Mouse (Mus musculus): Measurements from ENCODE around the gene BC016579. TPM values are rescaled to one million over a fixed set of nuclear protein-coding genes. Genes with fewer than 3 reads are reported as not detected.
A peak's percentile ranks its signal among the peaks of the same experiment; 100 is the strongest.

The BC016579 gene
- polyA plus RNA-seq, 1 experiment from 2014 or later: not detected

DNA sequence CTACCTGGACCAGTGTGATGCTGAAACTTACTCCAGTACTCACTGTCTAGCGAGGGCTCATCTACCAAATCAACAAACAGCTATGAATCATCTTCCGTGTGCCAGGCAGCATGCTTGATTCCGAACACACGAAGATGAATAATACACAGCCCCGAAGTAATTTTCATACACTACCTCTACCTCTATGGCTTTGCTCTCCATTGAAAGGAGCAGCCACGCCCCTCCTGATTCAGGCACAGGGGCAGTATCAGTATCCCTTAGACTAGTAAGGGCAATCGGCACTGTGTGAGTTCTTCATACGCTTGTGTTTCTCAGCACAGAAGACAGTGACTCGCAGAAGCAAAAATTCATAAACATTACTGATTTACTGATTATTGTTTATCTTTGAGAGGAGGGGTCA is 597 bp upstream of the BC016579 start:
- peak overlapping the region; percentile 35; the same call in 1 of the 2 replicates for H3K4me3 ChIP-seq (ENCODE audit: low read depth, low read length)
- H3K36me3 ChIP-seq (ENCODE audit: control insufficient read depth, insufficient read depth, low read length): no peaks in the 10 kb centered on the region
- 68% methylated on average over 9 of the region's 9 CpGs for WGBS
- no peaks in the 10 kb centered on the region for H3K4me1 ChIP-seq (ENCODE audit: control insufficient read depth, insufficient read depth, low read length)
- no peaks in the 10 kb centered on the region for H3K9me3 ChIP-seq (replicated peaks; ENCODE audit: control insufficient read depth, low read length, poor library complexity, severe bottlenecking)
- H3K27ac ChIP-seq (ENCODE audit: low read length): no peak overlapping the region
- no peaks in the 10 kb centered on the region; the same call in none of the 2 replicates for H3K27me3 ChIP-seq (ENCODE audit: control insufficient read depth, insufficient read depth, low read depth, low read length)
- ATAC-seq: no peak
- H3K4me2 ChIP-seq (ENCODE audit: low read length): peak overlapping the region; percentile 62; the same call in 1 of the 2 replicates
- H3K9ac ChIP-seq (ENCODE audit: low read depth, low read length): no peak overlapping the region

GRCm38 (mm10) chr16:45653009-45653933 is 597 bp downstream of the BC016579 start:
- Histone ChIP-seq H3K9me3 (replicated peaks; ENCODE audit: control insufficient read depth, low read length, poor library complexity, severe bottlenecking) (no peaks in the 10 kb centered on the region), H3K27me3 (ENCODE audit: control insufficient read depth, insufficient read depth, low read depth, low read length) (no peaks in the 10 kb centered on the region; the same call in none of the 2 replicates), H3K27ac (ENCODE audit: low read length) (no peak overlapping the region), H3K4me2 (ENCODE audit: low read length) (peak overlapping the region; percentile 62), H3K9ac (ENCODE audit: low read depth, low read length) (peak overlapping the region; percentile 54), H3K4me3 (ENCODE audit: low read depth, low read length) (peak overlapping the region; percentile 35), H3K36me3 (ENCODE audit: control insufficient read depth, insufficient read depth, low read length) (no peaks in the 10 kb centered on the region), H3K4me1 (ENCODE audit: control insufficient read depth, insufficient read depth, low read length) (no peaks in the 10 kb centered on the region)
- ATAC-seq: no peak
- WGBS: 16% methylated on average over 17 of the region's 17 CpGs

GRCm38 (mm10) chr16:45651497-45651896 is 2.4 kb downstream of the BC016579 start:
- Histone ChIP-seq H3K36me3 (ENCODE audit: control insufficient read depth, insufficient read depth, low read length) (no peaks in the 10 kb centered on the region), H3K4me3 (ENCODE audit: low read depth, low read length) (no peak overlapping the region), H3K9ac (ENCODE audit: low read depth, low read length) (no peak overlapping the region), H3K27ac (ENCODE audit: low read length) (no peak overlapping the region), H3K4me2 (ENCODE audit: low read length) (no peak overlapping the region), H3K27me3 (ENCODE audit: control insufficient read depth, insufficient read depth, low read depth, low read length) (no peaks in the 10 kb centered on the region; the same call in none of the 2 replicates), H3K4me1 (ENCODE audit: control insufficient read depth, insufficient read depth, low read length) (no peaks in the 10 kb centered on the region), H3K9me3 (replicated peaks; ENCODE audit: control insufficient read depth, low read length, poor library complexity, severe bottlenecking) (no peaks in the 10 kb centered on the region)
- 79% methylated on average over 2 of the region's 2 CpGs for WGBS
- ATAC-seq: no peak

- Histone ChIP-seq H3K4me1 (ENCODE audit: control insufficient read depth, insufficient read depth, low read length) (no peaks in the 10 kb centered on the region), H3K27ac (ENCODE audit: low read length) (no peak overlapping the region), H3K4me3 (ENCODE audit: low read depth, low read length) (no peak overlapping the region), H3K9me3 (replicated peaks; ENCODE audit: control insufficient read depth, low read length, poor library complexity, severe bottlenecking) (no peaks in the 10 kb centered on the region), H3K4me2 (ENCODE audit: low read length) (no peak overlapping the region), H3K36me3 (ENCODE audit: control insufficient read depth, insufficient read depth, low read length) (no peaks in the 10 kb centered on the region), H3K27me3 (ENCODE audit: control insufficient read depth, insufficient read depth, low read depth, low read length) (no peaks in the 10 kb centered on the region), H3K9ac (ENCODE audit: low read depth, low read length) (no peak overlapping the region)
- 80% methylated on average over 6 of the region's 6 CpGs for WGBS
- no peak for ATAC-seq
These were observed 9.5 kb downstream of the BC016579 start for GRCm38 (mm10) chr16:45644380-45644779.

GRCm38 (mm10) chr16:45643944-45644343 is 9.9 kb downstream of the BC016579 start:
- H3K27ac ChIP-seq (ENCODE audit: low read length): no peak overlapping the region
- no peak overlapping the region for H3K9ac ChIP-seq (ENCODE audit: low read depth, low read length)
- H3K36me3 ChIP-seq (ENCODE audit: control insufficient read depth, insufficient read depth, low read length): no peaks in the 10 kb centered on the region
- ATAC-seq: no peak
- no peak overlapping the region for H3K4me3 ChIP-seq (ENCODE audit: low read depth, low read length)
- H3K27me3 ChIP-seq (ENCODE audit: control insufficient read depth, insufficient read depth, low read depth, low read length): no peaks in the 10 kb centered on the region
- no peaks in the 10 kb centered on the region for H3K4me1 ChIP-seq (ENCODE audit: control insufficient read depth, insufficient read depth, low read length)
- no peaks in the 10 kb centered on the region for H3K9me3 ChIP-seq (replicated peaks; ENCODE audit: control insufficient read depth, low read length, poor library complexity, severe bottlenecking)
- 92% methylated on average over 3 of the region's 3 CpGs for WGBS
- H3K4me2 ChIP-seq (ENCODE audit: low read length): no peak overlapping the region

DNA sequence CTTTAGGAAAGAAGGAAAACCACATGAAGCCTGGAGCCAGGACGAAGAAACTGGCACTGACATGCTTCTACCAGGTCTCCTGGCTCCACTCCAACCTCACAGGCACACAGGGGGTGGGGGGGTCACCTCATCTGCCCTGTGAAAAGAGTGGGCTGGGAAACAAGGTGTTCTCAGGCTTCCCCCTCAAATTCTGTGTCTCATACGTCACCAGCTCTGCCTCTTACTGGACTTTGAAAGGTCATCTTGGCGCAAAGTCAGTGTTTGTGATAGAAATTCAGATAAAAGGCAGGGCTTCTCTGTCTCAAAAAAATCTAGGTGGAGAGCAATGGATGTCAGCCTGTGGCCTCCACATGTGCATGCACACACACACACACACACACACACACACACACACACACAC is 12.6 kb downstream of the BC016579 start:
- no peaks in the 10 kb centered on the region for H3K4me1 ChIP-seq (ENCODE audit: control insufficient read depth, insufficient read depth, low read length)
- no peaks in the 10 kb centered on the region for H3K36me3 ChIP-seq (ENCODE audit: control insufficient read depth, insufficient read depth, low read length)
- no peak overlapping the region for H3K27ac ChIP-seq (ENCODE audit: low read length)
- H3K27me3 ChIP-seq (ENCODE audit: control insufficient read depth, insufficient read depth, low read depth, low read length): no peaks in the 10 kb centered on the region
- no peaks in the 10 kb centered on the region for H3K9me3 ChIP-seq (replicated peaks; ENCODE audit: control insufficient read depth, low read length, poor library complexity, severe bottlenecking)
- no peak overlapping the region for H3K4me3 ChIP-seq (ENCODE audit: low read depth, low read length)
- WGBS: 79% methylated on average over 3 of the region's 3 CpGs
- no peak overlapping the region for H3K4me2 ChIP-seq (ENCODE audit: low read length)
- no peak for ATAC-seq
- H3K9ac ChIP-seq (ENCODE audit: low read depth, low read length): no peak overlapping the region

- H3K9ac ChIP-seq (ENCODE audit: low read depth, low read length): no peak overlapping the region
- H3K4me2 ChIP-seq (ENCODE audit: low read length): no peak overlapping the region
- no peaks in the 10 kb centered on the region for H3K36me3 ChIP-seq (ENCODE audit: control insufficient read depth, insufficient read depth, low read length)
- no peaks in the 10 kb centered on the region for H3K9me3 ChIP-seq (replicated peaks; ENCODE audit: control insufficient read depth, low read length, poor library complexity, severe bottlenecking)
- 85% methylated on average over 10 of the region's 10 CpGs for WGBS
- H3K27me3 ChIP-seq (ENCODE audit: control insufficient read depth, insufficient read depth, low read depth, low read length): no peaks in the 10 kb centered on the region
- H3K4me3 ChIP-seq (ENCODE audit: low read depth, low read length): no peak overlapping the region
- H3K27ac ChIP-seq (ENCODE audit: low read length): no peak overlapping the region
- ATAC-seq: no peak
- no peaks in the 10 kb centered on the region for H3K4me1 ChIP-seq (ENCODE audit: control insufficient read depth, insufficient read depth, low read length)
These were observed 13.7 kb downstream of the BC016579 start for GRCm38 (mm10) chr16:45640070-45640762.

DNA sequence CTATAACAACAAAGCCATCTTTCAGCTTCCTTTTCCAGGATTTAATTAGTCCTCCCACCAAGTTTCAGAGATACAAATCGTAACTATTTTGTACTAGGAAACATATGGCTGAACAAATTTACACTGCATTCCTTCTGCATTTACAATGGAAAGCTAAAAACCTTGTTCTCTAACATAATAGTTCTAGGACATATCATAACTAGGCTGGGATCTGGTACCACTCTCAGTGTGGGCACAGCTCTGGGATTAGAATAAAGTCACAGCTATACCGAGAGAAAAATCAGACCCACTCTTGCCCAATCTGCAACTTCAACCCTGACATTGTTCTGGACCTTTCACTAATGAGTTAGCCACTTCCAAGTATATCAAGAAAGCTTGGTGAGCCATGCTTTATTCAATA is 18.0 kb downstream of the BC016579 start:
- Histone ChIP-seq H3K4me2 (ENCODE audit: low read length) (no peak overlapping the region), H3K4me1 (ENCODE audit: control insufficient read depth, insufficient read depth, low read length) (no peaks in the 10 kb centered on the region), H3K27me3 (ENCODE audit: control insufficient read depth, insufficient read depth, low read depth, low read length) (no peaks in the 10 kb centered on the region), H3K27ac (ENCODE audit: low read length) (no peak overlapping the region), H3K9ac (ENCODE audit: low read depth, low read length) (no peak overlapping the region), H3K4me3 (ENCODE audit: low read depth, low read length) (no peak overlapping the region), H3K36me3 (ENCODE audit: control insufficient read depth, insufficient read depth, low read length) (no peaks in the 10 kb centered on the region), H3K9me3 (replicated peaks; ENCODE audit: control insufficient read depth, low read length, poor library complexity, severe bottlenecking) (no peaks in the 10 kb centered on the region)
- 87% methylated on average over 2 of the region's 2 CpGs for WGBS
- ATAC-seq: no peak

GRCm38 (mm10) chr16:45632420-45632819 is 21.4 kb downstream of the BC016579 start:
- WGBS: 87% methylated on average over 4 of the region's 4 CpGs
- Histone ChIP-seq H3K9ac (ENCODE audit: low read depth, low read length) (no peak overlapping the region), H3K36me3 (ENCODE audit: control insufficient read depth, insufficient read depth, low read length) (no peaks in the 10 kb centered on the region), H3K27ac (ENCODE audit: low read length) (no peak overlapping the region), H3K9me3 (replicated peaks; ENCODE audit: control insufficient read depth, low read length, poor library complexity, severe bottlenecking) (no peaks in the 10 kb centered on the region), H3K4me2 (ENCODE audit: low read length) (no peak overlapping the region), H3K4me1 (ENCODE audit: control insufficient read depth, insufficient read depth, low read length) (no peaks in the 10 kb centered on the region), H3K4me3 (ENCODE audit: low read depth, low read length) (no peak overlapping the region), H3K27me3 (ENCODE audit: control insufficient read depth, insufficient read depth, low read depth, low read length) (no peaks in the 10 kb centered on the region)
- ATAC-seq: no peak
